Mouse (Mus musculus): Measurements from ENCODE around the gene AI854703. TPM values are rescaled to one million over a fixed set of nuclear protein-coding genes. Genes with fewer than 3 reads are reported as not detected.

The AI854703 gene
- polyA plus RNA-seq (2015; fragmentation: Illumina TruSeq; extraction: RNeasy Lipid Tissue Mini Kit (QIAGEN cat#74804); ENCODE audit: insufficient read depth, low replicate concordance): 0.30 TPM

GRCm38 (mm10) chr6:48626464-48626863 lies at the start of gene AI854703:
Gene AI854703, plus strand, starts transcription at chr6:48626764.

DNA sequence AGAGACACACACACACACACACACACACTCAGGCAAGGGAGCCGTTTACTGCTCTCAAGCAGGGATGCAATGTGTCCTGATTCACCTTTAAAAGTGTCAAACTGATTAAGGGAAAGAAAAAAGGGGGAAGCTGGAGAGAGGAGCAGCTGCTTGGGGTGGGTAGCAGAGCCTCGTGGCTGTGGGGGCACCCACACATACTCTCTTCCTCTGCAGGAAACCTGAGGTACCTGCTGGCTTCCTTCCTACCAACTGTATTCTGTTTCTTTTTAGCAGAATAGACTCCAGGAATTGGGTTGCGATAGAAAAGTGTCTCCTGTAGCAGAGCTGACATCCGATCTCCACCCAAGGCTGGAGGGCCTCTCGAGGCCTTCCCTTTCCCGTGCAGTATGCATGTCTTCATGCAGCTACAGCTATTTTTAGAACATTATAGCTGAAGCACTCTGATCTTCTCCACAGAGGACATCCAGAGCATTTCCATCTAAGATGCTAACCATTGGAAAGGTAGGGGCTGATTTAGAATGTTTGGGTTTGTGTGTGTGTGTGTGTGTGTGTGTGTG lies 37.3 kb upstream of the AI854703 start, which contains the start of gene Gm45021:
TSS of gene Gm45021 (plus strand) at position 417 of the 557 bp plus-strand sequence.

DNA sequence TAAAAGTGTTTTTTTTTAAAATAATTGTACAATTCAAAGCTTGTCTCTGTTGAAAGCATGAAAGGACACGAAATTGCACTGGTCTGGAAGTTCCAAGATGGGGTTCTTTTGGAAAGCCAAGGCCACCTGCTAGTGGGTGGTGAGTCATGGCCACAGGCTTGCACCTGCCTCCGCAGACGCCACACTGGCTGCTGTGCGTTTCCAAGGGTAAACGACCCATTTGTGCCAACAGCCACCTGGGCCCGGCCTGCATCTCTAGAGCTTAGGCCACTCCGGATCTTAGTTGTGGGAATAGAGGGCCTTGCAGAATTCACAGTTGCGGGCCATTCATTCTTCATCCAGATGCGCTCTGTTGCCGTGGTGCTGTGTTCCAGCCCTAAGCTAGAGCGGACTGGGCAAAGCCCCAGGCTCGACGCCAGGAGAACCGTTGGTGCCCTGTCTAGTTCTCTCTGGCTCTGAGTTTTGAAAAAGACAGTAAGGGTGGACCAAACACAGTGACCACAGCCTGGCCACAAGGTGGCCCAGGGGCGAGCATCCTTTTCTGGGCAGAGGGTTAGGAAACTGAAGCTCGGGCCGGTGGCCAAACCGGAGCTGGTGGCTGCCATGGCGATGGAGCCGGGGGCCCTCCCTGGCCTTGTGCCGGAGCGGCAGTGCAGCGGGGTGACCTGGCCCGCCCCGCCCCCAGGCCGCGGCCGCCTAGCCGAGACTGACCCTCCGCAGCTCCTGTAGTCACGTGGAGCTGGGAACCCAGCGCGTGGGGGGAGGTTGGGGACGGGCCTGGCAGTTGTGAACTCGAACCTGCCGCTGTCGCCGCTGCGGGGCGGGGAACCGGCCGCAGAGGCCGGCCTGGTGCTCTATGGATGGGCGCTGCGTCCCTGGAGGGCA lies 33.2 kb upstream of the AI854703 start, which contains the start of the genes Repin1 and Gm44965:
TSS of gene Repin1 (plus strand) at position 726 of the 885 bp plus-strand sequence.
TSS of gene Gm44965 (plus strand) at position 784 of the 885 bp plus-strand sequence.

DNA sequence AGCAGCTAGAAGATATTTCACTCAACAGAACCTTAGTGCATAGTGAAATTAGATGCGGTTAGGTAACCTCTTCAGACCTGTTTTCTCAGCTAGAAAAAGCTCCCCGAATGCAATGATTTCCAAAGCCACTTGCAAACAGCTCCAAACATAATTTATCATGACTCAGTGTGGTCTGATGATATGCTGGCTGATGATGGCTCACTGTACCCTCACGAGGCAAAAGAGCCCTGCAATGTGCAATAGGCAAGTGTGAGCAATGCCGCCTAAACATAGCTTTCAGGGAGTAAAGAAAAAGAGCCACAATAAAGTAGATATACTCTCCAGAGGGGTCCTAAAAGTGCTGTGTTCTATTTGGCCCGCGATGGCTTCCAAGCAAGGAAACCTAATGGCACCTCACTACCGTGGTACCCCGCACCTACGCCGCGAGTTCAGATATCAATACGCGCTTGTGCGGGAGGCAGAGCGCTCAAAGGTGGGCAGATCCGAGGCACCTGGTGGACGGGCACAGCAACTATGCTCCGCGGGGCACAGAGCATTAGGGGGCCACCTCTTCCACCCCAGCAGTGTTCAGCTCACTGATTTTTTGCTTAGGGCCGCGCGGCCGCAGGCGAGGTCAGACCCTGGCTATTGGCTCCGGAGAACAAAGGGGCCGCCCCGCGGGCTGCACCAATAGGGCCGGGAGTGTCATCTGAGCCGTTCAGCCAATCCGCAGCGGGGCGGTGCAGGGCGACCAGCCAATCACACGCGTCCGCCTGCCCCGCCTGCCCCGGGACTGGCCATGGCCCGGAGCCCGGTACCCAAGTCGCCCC lies 25.1 kb upstream of the AI854703 start, which contains the start of gene Zfp775:
TSS of gene Zfp775 (plus strand) at position 793 of the 809 bp plus-strand sequence.

GRCm38 (mm10) chr6:48646995-48647394 lies 20.4 kb downstream of the AI854703 start, which contains the start of gene Gimap8:
Gene Gimap8, plus strand, starts transcription at chr6:48647234.

GRCm38 (mm10) chr6:48675931-48676859 lies 49.6 kb downstream of the AI854703 start, which contains the start of gene Gimap9:
Gene Gimap9, plus strand, starts transcription at chr6:48676129.

Other genes with a start within 250 kb of the AI854703 start
- 12.9 TPM for gene Krba1, start 231.2 kb upstream of the AI854703 start, polyA plus RNA-seq (2015; fragmentation: Illumina TruSeq; extraction: RNeasy Lipid Tissue Mini Kit (QIAGEN cat#74804); ENCODE audit: insufficient read depth, low replicate concordance)
- gene Zfp467, start 180.9 kb upstream of the AI854703 start, polyA plus RNA-seq (2015; fragmentation: Illumina TruSeq; extraction: RNeasy Lipid Tissue Mini Kit (QIAGEN cat#74804); ENCODE audit: insufficient read depth, low replicate concordance): 9.9 TPM
- gene Sspo, start 178.5 kb upstream of the AI854703 start, polyA plus RNA-seq (2015; fragmentation: Illumina TruSeq; extraction: RNeasy Lipid Tissue Mini Kit (QIAGEN cat#74804); ENCODE audit: insufficient read depth, low replicate concordance): 0.75 TPM
- gene Atp6v0e2, start 89.1 kb upstream of the AI854703 start, polyA plus RNA-seq (2015; fragmentation: Illumina TruSeq; extraction: RNeasy Lipid Tissue Mini Kit (QIAGEN cat#74804); ENCODE audit: insufficient read depth, low replicate concordance): 2.4 TPM
- 15.7 TPM for gene Lrrc61, start 72.0 kb upstream of the AI854703 start, polyA plus RNA-seq (2015; fragmentation: Illumina TruSeq; extraction: RNeasy Lipid Tissue Mini Kit (QIAGEN cat#74804); ENCODE audit: insufficient read depth, low replicate concordance)
- gene Rarres2, start 54.0 kb upstream of the AI854703 start, polyA plus RNA-seq (2015; fragmentation: Illumina TruSeq; extraction: RNeasy Lipid Tissue Mini Kit (QIAGEN cat#74804); ENCODE audit: insufficient read depth, low replicate concordance): 84.3 TPM
- not detected for gene Gm45021, start 37.2 kb upstream of the AI854703 start, polyA plus RNA-seq (2015; fragmentation: Illumina TruSeq; extraction: RNeasy Lipid Tissue Mini Kit (QIAGEN cat#74804); ENCODE audit: insufficient read depth, low replicate concordance)
- gene Repin1, start 32.9 kb upstream of the AI854703 start, polyA plus RNA-seq (2015; fragmentation: Illumina TruSeq; extraction: RNeasy Lipid Tissue Mini Kit (QIAGEN cat#74804); ENCODE audit: insufficient read depth, low replicate concordance): 7.5 TPM
- gene Gm44965, start 32.8 kb upstream of the AI854703 start, polyA plus RNA-seq (2015; fragmentation: Illumina TruSeq; extraction: RNeasy Lipid Tissue Mini Kit (QIAGEN cat#74804); ENCODE audit: insufficient read depth, low replicate concordance): not detected
- 1.5 TPM for gene Zfp775, start 24.7 kb upstream of the AI854703 start, polyA plus RNA-seq (2015; fragmentation: Illumina TruSeq; extraction: RNeasy Lipid Tissue Mini Kit (QIAGEN cat#74804); ENCODE audit: insufficient read depth, low replicate concordance)
- gene Gimap8, start 20.5 kb downstream of the AI854703 start, polyA plus RNA-seq (2015; fragmentation: Illumina TruSeq; extraction: RNeasy Lipid Tissue Mini Kit (QIAGEN cat#74804); ENCODE audit: insufficient read depth, low replicate concordance): 329 TPM
- 169 TPM for gene Gimap9, start 49.4 kb downstream of the AI854703 start, polyA plus RNA-seq (2015; fragmentation: Illumina TruSeq; extraction: RNeasy Lipid Tissue Mini Kit (QIAGEN cat#74804); ENCODE audit: insufficient read depth, low replicate concordance)
- gene Gimap4, start 57.8 kb downstream of the AI854703 start, polyA plus RNA-seq (2015; fragmentation: Illumina TruSeq; extraction: RNeasy Lipid Tissue Mini Kit (QIAGEN cat#74804); ENCODE audit: insufficient read depth, low replicate concordance): 799 TPM
- 609 TPM for gene Gimap6, start 81.5 kb downstream of the AI854703 start, polyA plus RNA-seq (2015; fragmentation: Illumina TruSeq; extraction: RNeasy Lipid Tissue Mini Kit (QIAGEN cat#74804); ENCODE audit: insufficient read depth, low replicate concordance)
- gene Gm28053, start 91.8 kb downstream of the AI854703 start, polyA plus RNA-seq (2015; fragmentation: Illumina TruSeq; extraction: RNeasy Lipid Tissue Mini Kit (QIAGEN cat#74804); ENCODE audit: insufficient read depth, low replicate concordance): 83.2 TPM
- 103 TPM for gene Gimap7, start 91.9 kb downstream of the AI854703 start, polyA plus RNA-seq (2015; fragmentation: Illumina TruSeq; extraction: RNeasy Lipid Tissue Mini Kit (QIAGEN cat#74804); ENCODE audit: insufficient read depth, low replicate concordance)
- 200 TPM for gene Gimap1, start 112.3 kb downstream of the AI854703 start, polyA plus RNA-seq (2015; fragmentation: Illumina TruSeq; extraction: RNeasy Lipid Tissue Mini Kit (QIAGEN cat#74804); ENCODE audit: insufficient read depth, low replicate concordance)
- gene Gimap5, start 119.4 kb downstream of the AI854703 start, polyA plus RNA-seq (2015; fragmentation: Illumina TruSeq; extraction: RNeasy Lipid Tissue Mini Kit (QIAGEN cat#74804); ENCODE audit: insufficient read depth, low replicate concordance): 81.6 TPM
- gene Gimap3, start 144.1 kb downstream of the AI854703 start, polyA plus RNA-seq (2015; fragmentation: Illumina TruSeq; extraction: RNeasy Lipid Tissue Mini Kit (QIAGEN cat#74804); ENCODE audit: insufficient read depth, low replicate concordance): 371 TPM
- 159 TPM for gene Tmem176a, start 214.2 kb downstream of the AI854703 start, polyA plus RNA-seq (2015; fragmentation: Illumina TruSeq; extraction: RNeasy Lipid Tissue Mini Kit (QIAGEN cat#74804); ENCODE audit: insufficient read depth, low replicate concordance)
- 279 TPM for gene Tmem176b, start 214.7 kb downstream of the AI854703 start, polyA plus RNA-seq (2015; fragmentation: Illumina TruSeq; extraction: RNeasy Lipid Tissue Mini Kit (QIAGEN cat#74804); ENCODE audit: insufficient read depth, low replicate concordance)
- 0.97 TPM for gene Aoc1, start 246.1 kb downstream of the AI854703 start, polyA plus RNA-seq (2015; fragmentation: Illumina TruSeq; extraction: RNeasy Lipid Tissue Mini Kit (QIAGEN cat#74804); ENCODE audit: insufficient read depth, low replicate concordance)

Data from spleen, adult 10 weeks (tissue).